Mouse (Mus musculus) left cerebral cortex, adult 11 months (tissue): ENCODE data around the gene Atg10.

ENCODE experiments used
- DNase-seq: peaks from one replicate; pipeline ENCODE4 v3.0.0; 2022; ENCODE audit warnings: low spot score

The Atg10 gene

GRCm38 (mm10) chr13:91175347-91175746 lies 48.4 kb downstream of the Atg10 start:
- DNase-seq = no peak

GRCm38 (mm10) chr13:91171766-91172491 lies 51.8 kb downstream of the Atg10 start:
- no peak for DNase-seq

DNA sequence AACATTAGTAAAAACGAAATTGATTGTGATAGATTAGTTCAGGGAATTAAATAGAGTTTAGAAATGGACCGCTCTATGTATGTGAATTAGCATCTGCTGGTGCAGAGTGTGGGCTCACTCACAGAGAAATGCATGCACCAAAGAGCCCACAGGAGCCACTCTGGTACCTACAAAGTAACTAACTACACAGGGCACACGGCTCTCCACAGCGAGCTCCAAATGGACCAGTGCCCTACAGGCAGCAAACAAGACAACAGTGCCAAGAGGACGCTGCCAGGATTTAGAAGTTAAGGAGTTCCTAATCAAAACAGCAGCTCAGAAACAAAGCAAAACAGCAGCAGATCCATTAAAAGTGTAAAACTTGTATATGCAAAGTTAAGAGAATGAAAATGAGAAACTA lies 52.6 kb downstream of the Atg10 start:
- DNase-seq = no peak

DNA sequence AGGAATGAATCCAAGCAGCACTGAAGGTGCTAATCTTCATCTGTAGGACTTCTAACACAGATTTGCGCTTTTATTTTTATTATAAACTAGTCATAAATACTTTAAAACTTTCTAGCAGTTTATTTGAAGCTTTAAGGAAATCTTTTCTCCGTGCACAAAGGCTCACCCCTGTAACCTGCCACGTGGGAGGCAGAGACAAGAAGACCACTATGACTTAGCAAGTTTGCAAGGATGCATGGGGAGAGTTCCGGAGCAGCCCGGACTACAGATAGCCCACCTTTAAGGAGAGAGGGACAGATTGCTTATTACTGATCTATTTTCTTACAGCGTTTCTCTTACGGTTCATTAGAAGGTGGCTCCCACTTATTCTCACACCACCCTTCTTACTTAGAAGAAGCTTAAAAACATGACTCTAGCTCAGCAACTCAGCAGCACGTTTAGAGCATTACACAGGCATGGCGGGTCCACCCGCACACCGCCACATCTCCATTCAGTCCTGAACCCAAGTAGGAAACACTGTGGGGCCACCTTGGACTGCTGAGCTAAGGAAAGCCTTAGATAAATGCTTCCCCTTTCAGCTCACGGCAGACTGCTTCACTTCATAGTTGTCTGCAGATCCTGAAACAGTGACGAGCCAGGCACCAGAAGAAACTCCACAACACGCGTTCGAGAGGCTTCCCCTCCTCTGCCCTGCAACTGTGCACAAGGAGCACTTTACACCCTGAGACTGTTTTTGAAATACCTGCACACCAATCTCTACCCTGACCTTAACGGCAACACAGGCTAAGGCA lies 54.0 kb downstream of the Atg10 start:
- DNase-seq = no peak

DNA sequence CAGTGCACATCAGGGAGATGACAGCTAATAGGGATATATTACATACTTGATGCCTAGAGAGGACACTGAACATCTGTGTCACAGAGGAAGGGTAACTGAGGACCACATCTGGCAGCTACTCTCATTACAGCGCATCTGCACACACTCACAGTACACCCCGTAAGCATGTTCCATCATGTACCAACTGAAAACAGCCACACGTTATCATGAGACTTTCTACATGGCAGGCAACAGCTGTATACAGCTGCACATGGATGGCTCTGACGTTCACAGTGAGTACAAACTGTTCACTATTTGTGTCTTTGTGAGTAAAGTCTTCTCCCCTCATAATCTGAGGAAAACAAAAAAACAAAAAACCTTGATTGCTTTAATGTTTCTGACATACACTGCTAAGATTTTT lies 55.3 kb downstream of the Atg10 start:
- no peak for DNase-seq

DNA sequence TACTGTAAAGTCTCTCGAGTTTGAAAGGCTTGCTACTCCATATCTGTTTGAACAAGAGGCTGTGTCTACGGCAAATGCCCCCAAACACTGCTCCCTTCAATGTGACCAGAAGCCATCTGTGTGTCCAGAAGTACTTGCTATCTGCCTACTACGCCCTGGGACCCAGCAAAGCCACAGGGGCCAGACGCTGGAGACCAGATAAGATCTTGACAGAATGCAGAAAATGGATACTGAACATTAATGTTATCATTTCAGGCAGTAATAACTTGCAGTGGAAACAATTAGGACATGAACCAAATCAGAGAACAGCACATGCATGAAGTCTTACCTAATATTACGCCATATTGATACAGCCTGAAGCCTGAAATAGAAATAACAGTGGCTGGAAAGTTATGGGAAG lies 56.2 kb downstream of the Atg10 start:
- no peak for DNase-seq

GRCm38 (mm10) chr13:91166286-91166685 lies 57.5 kb downstream of the Atg10 start:
- DNase-seq = no peak

GRCm38 (mm10) chr13:91165200-91165599 lies 58.6 kb downstream of the Atg10 start:
- DNase-seq = peak; percentile 33

DNA sequence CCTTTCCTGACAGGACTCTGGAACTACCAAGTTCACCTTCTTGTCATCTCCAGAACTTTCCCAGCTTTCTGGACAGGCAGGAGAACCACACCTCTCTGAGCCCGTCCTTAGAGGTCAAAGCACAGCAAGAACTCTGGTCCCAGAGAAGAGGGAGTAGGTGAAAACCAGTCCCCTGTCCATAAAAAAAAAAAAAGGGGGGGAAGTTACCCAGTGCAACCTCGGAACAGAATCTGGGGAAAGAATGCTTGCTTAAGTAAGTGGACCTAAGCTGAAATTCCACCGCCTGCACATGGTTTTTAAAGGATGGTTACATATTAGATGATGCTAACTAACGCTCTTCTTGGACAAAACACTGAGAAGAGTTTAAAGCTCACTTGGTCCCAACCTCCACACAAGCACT lies 60.5 kb downstream of the Atg10 start:
- no peak for DNase-seq

GRCm38 (mm10) chr13:91162452-91162851 lies 61.3 kb downstream of the Atg10 start:
- no peak for DNase-seq

DNA sequence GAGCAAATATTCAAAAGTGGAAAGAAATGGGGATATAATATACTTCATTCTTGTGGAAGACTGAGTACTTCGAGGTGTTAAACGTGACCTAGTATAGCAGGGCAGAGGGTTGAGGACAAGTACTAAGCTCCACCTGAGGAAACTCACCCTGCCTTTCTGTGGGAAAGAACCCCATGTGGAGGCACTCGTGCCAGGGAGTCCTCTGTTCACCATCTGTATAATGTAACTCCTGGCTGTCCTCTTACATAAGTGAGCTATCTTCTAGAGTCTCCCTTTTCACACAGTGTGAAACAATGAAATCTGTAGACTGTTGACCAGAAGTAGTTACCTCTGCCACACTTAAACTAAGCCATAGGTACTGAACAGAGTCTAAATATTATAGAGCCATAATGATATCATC lies 63.2 kb downstream of the Atg10 start:
- DNase-seq = no peak

GRCm38 (mm10) chr13:91159881-91160280 lies 63.9 kb downstream of the Atg10 start:
- no peak for DNase-seq

DNA sequence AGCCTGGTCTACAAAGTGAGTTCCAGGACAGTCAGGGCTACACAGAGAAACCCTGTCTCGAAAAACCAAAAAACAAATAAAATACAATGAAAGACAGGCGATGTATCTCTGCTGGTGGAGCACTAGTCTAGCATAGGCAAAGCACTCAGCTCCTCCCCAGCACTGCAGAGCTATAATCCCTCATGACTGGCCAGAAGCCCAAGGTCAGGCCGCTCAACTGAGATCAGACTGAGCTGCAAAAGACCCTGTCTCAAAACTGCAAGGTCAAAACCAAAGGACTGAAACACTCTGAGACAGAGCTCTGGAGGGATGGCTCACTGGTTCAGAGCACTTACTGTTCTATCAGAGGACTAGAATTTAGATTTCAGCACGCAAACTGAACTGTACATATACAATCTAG lies 65.8 kb downstream of the Atg10 start:
- no peak for DNase-seq

DNA sequence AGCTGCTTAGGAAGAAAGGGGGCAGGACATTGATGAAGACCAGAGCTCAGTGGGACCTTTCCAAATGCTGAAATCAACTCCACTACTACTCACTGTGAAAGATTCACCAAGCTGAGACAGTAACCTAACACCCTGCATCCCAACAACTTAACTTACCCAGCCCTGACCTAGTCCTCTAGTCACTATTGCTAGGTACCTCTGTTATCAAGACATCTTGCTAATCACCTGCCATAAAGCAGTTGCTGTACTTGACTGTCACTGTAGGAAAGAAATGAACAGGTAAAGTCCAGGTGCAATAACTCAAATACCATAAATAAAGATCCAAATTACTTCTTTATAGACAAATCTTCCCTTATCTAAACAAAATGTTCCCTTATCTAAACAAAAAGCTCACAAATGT lies 66.3 kb downstream of the Atg10 start:
- no peak for DNase-seq

- DNase-seq = no peak
Measured at GRCm38 (mm10) chr13:91156949-91157348, 66.8 kb downstream of the Atg10 start.

DNA sequence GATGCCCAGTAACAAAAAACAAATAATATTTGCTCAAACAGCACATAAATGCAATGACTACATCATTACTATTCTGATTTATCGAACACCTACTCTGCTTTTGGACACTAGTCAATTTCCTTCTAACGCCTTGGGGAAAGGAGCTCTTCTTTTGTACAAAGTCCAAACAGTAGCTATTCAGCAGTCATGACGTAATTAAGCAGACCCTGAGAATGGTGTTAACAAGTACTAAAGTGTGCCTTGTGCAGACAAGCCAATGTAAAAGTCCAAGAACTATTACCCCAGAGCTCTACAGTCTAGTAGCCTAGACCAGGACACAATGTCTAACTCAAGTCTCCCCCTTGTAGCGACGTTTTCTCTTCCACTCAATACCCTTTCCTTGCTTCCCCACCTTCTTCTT lies 67.5 kb downstream of the Atg10 start:
- no peak for DNase-seq

DNA sequence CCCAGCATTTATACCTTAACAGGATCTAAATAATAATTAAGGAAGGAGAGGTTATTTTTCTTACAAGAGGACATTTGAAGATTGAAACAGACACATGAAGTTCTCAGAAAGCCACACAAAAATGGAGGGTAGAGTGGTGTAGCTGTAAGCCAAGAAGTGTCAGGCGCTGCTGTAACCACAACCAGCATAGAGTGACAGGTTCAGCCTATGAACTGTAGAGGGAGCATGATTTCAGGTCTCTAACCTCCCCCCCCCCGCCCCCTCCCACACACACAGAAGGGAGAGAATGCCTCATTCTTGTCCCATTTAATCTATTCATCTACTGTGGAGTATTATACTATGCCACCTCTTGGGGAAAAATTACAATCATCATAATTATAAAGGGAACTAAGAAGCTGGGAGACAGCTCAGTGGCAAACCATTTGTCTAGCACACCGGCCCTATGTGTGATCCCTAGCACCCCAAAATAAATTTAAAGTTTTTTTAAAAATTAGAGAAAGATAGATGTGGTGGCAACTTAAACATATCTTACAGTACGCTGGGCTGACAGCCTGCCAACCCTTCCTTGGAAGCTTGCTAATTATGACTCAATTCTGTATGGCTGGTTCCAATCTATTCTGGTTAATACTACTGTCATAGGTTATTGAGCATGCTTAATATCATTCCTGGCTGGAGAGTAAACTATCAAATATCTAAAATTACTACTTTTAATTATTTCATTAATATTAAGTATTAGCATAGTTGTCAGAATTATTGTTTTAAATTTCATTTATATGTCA lies 68.2 kb downstream of the Atg10 start:
- no peak for DNase-seq

GRCm38 (mm10) chr13:91154622-91155021 lies 69.1 kb downstream of the Atg10 start:
- no peak for DNase-seq

DNA sequence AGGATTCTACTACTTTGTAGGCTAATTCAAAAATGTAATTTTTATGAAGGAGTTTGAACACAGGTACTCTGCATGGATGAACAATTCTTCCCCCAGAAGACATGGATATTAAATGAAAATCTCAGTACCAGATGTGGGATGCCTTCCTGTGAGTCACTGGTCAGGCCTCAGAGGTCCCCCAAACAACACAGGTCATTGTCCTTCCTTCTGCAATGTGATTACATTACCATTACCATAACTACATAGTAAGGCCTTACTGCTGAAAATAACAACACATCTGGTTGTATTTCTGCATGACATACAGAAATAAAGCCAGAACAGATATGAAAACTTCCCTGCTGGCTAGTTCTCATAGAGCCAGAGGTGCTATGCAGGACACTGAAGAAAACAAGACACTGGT lies 87.4 kb downstream of the Atg10 start:
- DNase-seq = no peak

DNA sequence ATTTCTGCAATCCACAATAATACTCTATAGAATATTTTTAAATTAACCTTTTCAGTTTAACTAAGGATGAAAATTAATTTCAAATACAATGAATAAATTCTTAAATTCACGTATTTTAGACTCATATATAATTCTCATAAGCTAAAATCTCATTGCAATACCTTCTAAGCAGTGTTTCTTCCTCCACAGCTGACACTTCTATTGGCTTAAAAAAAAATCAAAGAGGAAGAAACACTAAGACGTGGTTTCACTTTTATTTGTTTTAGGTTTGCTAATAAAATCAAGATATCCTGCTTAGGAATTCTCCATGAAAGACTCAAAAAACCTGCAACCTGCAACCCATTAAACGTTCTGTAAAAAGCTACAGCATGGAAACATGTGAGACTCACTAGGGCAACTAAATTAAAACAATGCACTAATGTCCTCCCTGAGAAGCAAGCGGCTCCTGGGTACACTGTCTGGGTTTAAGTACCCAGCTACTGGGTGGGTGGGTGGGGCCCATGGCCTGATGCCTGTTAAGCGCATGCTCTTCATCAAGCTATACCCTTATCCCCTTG lies 90.4 kb downstream of the Atg10 start:
- DNase-seq = no peak

GRCm38 (mm10) chr13:91129071-91129470 lies 94.7 kb downstream of the Atg10 start:
- no peak for DNase-seq

DNA sequence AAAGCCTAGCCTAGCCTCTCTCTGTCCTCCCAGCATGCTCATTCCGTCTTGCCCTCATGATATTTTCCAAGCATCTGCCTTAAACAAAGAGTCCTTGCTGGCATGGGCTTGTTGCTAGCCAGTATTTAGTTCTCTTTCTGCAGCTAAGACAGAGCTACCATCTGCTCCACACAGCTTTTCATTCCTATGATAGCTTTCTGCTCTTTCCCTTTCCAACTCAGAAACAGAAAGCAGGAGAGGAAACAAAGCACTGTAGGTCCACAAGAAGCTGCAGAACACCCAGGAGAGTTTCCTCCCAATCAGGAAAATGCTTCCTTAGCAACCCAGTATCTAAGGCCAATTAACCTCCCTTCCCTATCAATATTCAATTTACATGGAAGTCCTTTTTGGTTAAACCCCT lies 95.2 kb downstream of the Atg10 start:
- DNase-seq = peak; percentile 18

GRCm38 (mm10) chr13:91118156-91118555 lies 105.6 kb downstream of the Atg10 start:
- no peak for DNase-seq
